Mouse (Mus musculus) left cerebral cortex, postnatal 36 days (tissue): ENCODE data around the gene Ppp4r3b. TPM values are rescaled to one million over a fixed set of nuclear protein-coding genes. Genes with fewer than 3 reads are reported as not detected.

ENCODE experiments used
- DNase-seq, 2 experiments: peaks; one replicate each; pipeline ENCODE4 v3.0.0; 2021 to 2022; ENCODE audit warnings: low spot score in 2 of 2, mixed read lengths in 1 of 2
- intact Hi-C: fragments of 180-260 bp; cut with DNase I; formaldehyde crosslinking; loops from one replicate; pipeline ENCODE4 v1.15.1; 2025
- total RNA-seq, 2 experiments: library from RNA; stranded (reverse); gene quantifications; 2 replicates each; pipeline ENCODE4 v1.2.3; 2021

Gene Ppp4r3b
- total RNA-seq, 2 experiments from 2014 or later = 46.2 to 51.6 TPM

DNA sequence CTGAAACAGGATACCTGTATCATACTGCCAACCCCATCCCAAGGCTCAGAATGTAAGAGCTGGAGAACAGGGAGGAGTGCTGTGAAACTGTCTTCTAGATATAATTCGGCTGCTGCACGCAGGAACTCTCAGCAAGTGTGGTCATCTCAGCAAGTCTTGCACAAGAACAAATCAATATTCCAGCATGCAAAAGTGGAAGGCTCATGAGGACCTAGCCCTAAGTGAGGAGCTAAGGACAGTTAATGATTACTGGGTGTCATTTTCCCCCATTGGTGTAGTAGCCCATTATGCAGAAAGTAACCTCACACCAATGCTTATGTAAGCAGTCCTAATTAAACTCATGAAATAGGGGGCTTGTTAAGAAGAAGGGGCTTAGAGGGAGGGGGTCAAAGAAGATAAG lies 56.3 kb downstream of the Ppp4r3b start:
- intact Hi-C loops = no loop called here
- DNase-seq = no peak

DNA sequence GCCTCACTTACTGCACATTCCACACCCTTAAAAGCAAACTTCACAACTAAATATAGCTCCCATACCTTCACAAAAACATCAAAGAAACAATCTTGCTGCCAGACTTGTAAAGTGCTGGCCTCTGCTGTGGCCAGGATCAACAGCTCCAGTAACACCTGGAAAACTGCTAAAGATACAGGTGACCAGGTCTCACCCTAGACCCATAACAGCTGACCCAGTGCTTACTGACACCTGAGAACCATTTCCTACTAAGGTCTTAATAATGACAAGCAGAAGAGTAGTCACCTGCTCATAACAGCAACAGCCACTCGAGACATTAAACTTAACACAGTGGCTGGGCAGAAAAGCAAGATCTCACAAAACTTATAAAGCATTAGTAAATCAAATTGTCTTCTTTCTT lies 60.9 kb downstream of the Ppp4r3b start:
- intact Hi-C loops = no loop called here
- DNase-seq = no peak

DNA sequence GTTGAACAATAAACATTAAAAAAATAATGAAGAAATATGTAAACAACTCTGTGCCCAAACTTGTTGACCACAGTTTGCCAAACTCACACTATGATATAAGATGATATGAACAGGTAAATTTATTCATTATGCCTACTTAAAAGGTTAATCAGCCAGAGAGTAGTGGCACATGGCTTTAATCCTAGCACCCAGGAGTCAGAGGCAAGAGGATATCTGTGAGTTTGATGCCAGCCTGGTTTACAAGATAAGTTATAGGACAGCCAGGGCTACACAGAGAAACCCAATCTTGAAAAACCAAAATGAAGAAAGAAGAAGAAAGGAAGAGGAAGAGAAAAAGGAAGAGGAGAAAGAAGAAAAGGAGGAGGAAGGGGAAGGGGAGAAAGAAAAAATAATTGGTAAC lies 64.7 kb downstream of the Ppp4r3b start:
- no peak for DNase-seq
- intact Hi-C loops = no loop called here

GRCm38 (mm10) chr11:29238047-29238446 lies 65.4 kb downstream of the Ppp4r3b start:
- intact Hi-C loops = no loop called here
- DNase-seq = no peak

DNA sequence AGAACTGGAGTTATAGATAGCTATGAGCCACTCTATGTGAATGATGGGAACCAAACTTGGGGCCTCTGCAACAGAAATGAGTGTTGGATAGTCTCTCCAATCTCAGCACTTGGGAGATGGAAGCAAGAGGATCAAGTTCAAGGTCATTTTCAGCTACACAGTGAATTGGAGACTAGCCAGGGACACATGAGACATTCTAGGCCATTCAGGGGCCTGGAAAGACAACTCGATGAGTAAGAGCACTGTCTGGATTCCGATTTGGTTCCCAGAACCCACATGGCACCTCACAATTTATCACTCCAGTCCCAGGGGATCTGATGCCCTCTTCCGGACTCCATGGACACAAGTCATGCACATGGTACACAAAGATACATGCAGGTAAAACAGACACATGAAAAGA lies 65.9 kb downstream of the Ppp4r3b start:
- intact Hi-C loops = no loop called here
- no peak for DNase-seq

GRCm38 (mm10) chr11:29239353-29239752 lies 66.7 kb downstream of the Ppp4r3b start:
- DNase-seq = no peak
- intact Hi-C loops = no loop called here

- DNase-seq = no peak
- intact Hi-C loops = loop anchor here (10.0 kb wide), 1 partner anchor 453 kb away; the partner anchor contains the start of gene Rtn4
These were observed 69.3 kb downstream of the Ppp4r3b start for GRCm38 (mm10) chr11:29241961-29242360.

- intact Hi-C loops = loop anchor here (10.0 kb wide), 1 partner anchor 449 kb away; the partner anchor contains the start of gene Rtn4
- DNase-seq = no peak
These were observed 73.3 kb downstream of the Ppp4r3b start for GRCm38 (mm10) chr11:29245988-29246387.

DNA sequence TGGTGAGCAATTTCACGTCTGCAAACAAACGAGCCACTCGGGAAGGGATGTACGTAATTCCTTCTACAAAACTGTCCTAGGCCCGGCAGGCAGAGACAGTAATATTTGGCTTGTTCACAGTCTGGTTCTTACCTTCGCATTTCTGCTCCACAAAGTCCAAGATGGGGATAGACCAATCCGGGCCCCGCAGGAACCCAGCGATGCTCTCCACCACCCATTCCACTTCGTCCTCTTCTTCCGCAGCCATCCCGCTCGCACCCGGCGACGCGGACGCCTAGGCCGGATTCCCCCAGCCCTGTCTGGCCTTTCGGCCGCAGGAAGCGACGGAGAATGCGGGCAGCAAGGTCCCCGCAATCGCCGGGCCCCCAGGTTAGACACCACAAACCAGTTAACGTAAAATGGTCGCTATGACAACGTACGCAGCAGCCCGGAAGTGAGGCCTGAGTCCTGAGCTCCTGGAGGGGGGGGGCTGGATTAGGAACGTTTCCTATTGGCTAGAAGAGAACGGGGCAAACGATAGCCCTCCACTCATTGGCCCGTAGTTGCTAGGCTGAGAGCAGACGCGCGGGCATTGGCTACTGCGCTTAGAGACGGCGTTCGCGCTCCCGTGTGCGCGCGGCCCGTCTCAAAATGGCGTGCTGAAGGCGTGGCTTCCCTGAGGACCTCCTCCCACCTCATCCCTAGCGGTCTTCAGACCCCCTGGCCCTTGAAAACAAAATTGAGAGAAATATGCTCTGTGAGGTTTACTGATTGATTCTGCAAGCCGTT lies 74.4 kb downstream of the Ppp4r3b start, which contains the start of gene Cfap36:
TSS of gene Cfap36 (minus strand) at position 527 of the 768 bp plus-strand sequence.
- peak; percentile 89 to 90 for DNase-seq
- intact Hi-C loops = loop anchor here (10.0 kb wide), 1 partner anchor 448 kb away; the partner anchor contains the start of gene Rtn4

DNA sequence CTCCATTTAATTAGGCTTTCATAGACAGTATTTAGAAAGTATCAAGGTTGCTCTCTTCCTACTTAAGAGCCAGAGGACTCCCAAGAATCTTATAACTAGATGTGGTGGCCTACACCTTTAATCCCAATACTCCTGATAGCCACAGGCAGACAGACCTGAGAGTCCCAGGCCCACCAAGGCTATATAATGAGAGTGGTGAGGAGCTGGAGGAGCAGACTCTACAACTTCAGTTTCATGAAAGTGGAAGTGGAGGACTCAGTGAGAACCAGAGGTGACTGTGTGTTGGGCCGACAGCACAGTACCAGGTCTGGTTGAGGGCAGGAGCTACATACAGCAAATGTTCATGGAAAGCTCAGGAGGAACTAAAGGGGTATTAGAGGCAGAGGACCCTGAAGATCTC lies 75.0 kb downstream of the Ppp4r3b start:
- intact Hi-C loops = loop anchor here (10.0 kb wide), 1 partner anchor 447 kb away; the partner anchor contains the start of gene Rtn4

GRCm38 (mm10) chr11:29248386-29248785 lies 75.7 kb downstream of the Ppp4r3b start:
- intact Hi-C loops = loop anchor here (10.0 kb wide), 1 partner anchor 446 kb away; the partner anchor contains the start of gene Rtn4
- DNase-seq = no peak

More for the DNA sequence above, 75.0 kb downstream of the Ppp4r3b start:
- DNase-seq = no peak

DNA sequence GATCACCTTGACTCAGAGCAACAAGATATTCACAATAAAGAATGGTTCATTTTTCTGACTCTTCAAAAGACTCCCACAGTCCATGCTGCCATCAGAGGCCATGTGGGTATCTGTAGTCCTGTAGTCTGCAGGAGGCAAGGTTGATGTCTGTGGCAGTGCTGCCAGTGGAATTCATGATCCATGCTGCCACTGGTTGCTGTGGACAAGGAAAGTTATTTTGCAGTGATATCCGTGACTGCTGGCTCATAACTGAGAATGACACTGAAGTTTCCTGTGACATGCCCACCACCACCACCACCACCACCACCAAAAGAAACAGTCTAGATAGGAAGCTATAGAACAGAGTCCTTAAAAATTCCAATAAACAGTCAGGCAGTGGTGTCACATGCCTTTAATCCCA lies 82.0 kb downstream of the Ppp4r3b start:
- intact Hi-C loops = no loop called here
- DNase-seq = no peak

DNA sequence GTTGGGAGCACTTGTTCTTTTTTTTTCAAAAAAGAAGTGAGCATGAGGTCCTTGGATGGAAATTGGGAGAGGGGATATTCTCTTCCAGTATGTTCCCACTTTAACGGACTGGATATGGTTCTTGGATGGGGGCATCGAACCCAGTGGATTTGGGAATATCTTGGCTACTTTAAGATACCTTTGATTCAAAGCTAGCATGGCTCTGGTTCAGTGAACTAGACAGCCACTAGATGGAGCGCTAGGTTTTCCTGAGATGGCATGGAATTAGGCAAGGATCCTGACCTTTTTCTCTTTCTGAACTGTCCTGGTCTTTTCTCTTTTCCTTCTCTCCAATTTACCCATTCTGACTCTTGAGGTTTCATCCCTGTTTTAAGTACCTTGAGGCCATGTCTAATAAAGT lies 95.1 kb downstream of the Ppp4r3b start:
- DNase-seq = no peak
- intact Hi-C loops = loop anchor here (5.0 kb wide), 1 partner anchor 424 kb away; the partner anchor contains the start of gene Rtn4

Other genes with a start within 250 kb of the Ppp4r3b start
- gene Pnpt1, start 42.1 kb upstream of the Ppp4r3b start, total RNA-seq = 10 to 100 TPM; 20.7 to 22.3 TPM
- gene Cfap36, start 74.5 kb downstream of the Ppp4r3b start, total RNA-seq = 100 to 1,000 TPM; 118 to 126 TPM
- gene Ccdc88a, start 200.8 kb downstream of the Ppp4r3b start, total RNA-seq = 10 to 100 TPM; 54.0 to 69.9 TPM